Mouse (Mus musculus): Measurements from ENCODE around the gene Srl. TPM values are rescaled to one million over a fixed set of nuclear protein-coding genes. Genes with fewer than 3 reads are reported as not detected.
A peak's percentile ranks its signal among the peaks of the same experiment; 100 is the strongest.
"Not testable (repeated sequence)": the region's sequence is repeated elsewhere in the genome, so short reads cannot be mapped to it uniquely, and the experiment has no call there.

The Srl gene
- total and polyA plus RNA-seq, 3 experiments: 14.6 to 15.3 TPM; not detected in 1

DNA sequence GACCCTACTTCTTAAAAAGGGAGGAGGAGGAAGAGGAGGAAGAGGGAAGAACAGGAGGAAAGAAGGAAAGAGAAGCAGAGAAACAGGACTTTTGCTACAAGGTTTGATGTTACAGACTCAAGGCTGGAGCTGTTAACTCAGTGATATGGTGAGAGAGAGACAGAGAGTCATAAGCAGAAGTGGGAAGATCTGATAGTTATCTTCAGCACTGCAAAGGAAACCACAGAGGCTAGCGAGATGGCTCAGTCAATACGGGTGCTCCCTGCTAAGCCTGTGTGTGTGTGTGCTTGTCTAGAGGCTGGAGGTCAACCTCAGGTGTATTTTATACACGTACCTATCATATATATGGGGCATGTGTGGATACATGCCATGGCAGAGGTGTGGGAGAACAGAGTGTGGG is 42.2 kb upstream of the Srl start:
- Histone ChIP-seq H3K27ac (ENCODE audit: control insufficient read depth, low read depth, low read length) (peak overlapping the region; percentile 67), H3K79me2 (ENCODE audit: control insufficient read depth, insufficient read depth, low read length, poor library complexity) (no peaks in the 10 kb centered on the region), H3K36me3 (ENCODE audit: control insufficient read depth in 1 of 2, insufficient read depth in 2 of 2, low read length in 2 of 2) (peaks cover 0 to 23% of the 10 kb centered on the region in 2 experiments; a peak in 2 of 4 replicates), H3K4me3 (ENCODE audit: control insufficient read depth in 1 of 2, insufficient read depth in 1 of 2, low read depth in 2 of 2, low read length in 2 of 2) (peak overlapping the region in 1 of 2 experiments; percentile 22; a peak in 2 of 4 replicates), H3K27me3 (ENCODE audit: control insufficient read depth in 1 of 2, insufficient read depth in 2 of 2, low read length in 2 of 2) (no peaks in the 10 kb centered on the region), H3K9ac (ENCODE audit: control insufficient read depth, low read depth, low read length, poor library complexity, severe bottlenecking) (no peak overlapping the region), H3K9me3 (replicated peaks; ENCODE audit: insufficient read depth, low read length) (no peaks in the 10 kb centered on the region), H3K4me1 (ENCODE audit: control insufficient read depth in 1 of 2, insufficient read depth in 2 of 2, low read length in 2 of 2) (peaks cover 12 to 39% of the 10 kb centered on the region in 2 experiments)
- TF ChIP-seq RAD21 (IDR thresholded peaks at IDR 0.05; ENCODE audit: low read depth, low read length) (no peak), MAX (IDR thresholded peaks at IDR 0.05; ENCODE audit: low read length) (peak; percentile 36; the same call in 1 of the 2 replicates), TCF12 (IDR thresholded peaks at IDR 0.05; ENCODE audit: low read depth, low read length) (peak; percentile 80), EP300 (IDR thresholded peaks at IDR 0.05; ENCODE audit: low read depth in 1 of 2, low read length in 2 of 2) (peak; percentile 75 to 95), HCFC1 (IDR thresholded peaks at IDR 0.05; ENCODE audit: low read depth, low read length) (0 out of 2 replicates have a peak, but pooled peaks have one; percentile 30), MXI1 (IDR thresholded peaks at IDR 0.05; ENCODE audit: low read depth, low read length) (0 out of 2 replicates have a peak, but pooled peaks have one; percentile 1), ZC3H11A (IDR thresholded peaks at IDR 0.05; ENCODE audit: low read depth, low read length) (no peak), ETS1 (IDR thresholded peaks at IDR 0.05; ENCODE audit: low read depth, low read length) (peak; percentile 65), RCOR1 (IDR thresholded peaks at IDR 0.05; ENCODE audit: low read depth, low read length) (peak; percentile 86), GATA1 (IDR thresholded peaks at IDR 0.05; ENCODE audit: low read depth, low read length) (peak; percentile 96), MYC (IDR thresholded peaks at IDR 0.05; ENCODE audit: low read depth, low read length) (0 out of 2 replicates have a peak, but pooled peaks have one; percentile 24), TAL1 (IDR thresholded peaks at IDR 0.05; ENCODE audit: low read length) (peak; percentile 60), CHD2 (IDR thresholded peaks at IDR 0.05; ENCODE audit: low read length) (no peak)
- DNase-seq (ENCODE audit: low read depth, low spot score): peak; percentile 88

DNA sequence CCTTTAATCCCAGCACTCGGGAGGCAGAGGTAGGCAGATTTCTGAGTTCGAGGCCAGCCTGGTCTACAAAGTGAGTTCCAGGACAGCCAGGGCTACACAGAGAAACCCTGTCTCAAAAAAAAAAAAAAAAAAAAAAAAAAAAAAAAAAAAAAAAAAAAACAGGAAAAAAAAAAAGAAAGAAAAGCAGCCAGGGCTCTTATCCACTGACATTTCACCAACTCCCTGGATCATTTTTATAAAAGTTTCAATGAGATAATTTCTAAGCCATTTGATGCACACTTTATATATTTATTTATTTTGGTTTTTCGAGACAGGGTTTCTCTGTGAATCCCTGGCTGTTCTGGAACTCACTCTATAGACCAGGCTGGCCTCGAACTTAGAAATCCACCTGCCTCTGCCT is 39.6 kb upstream of the Srl start:
- H3K27me3 ChIP-seq (ENCODE audit: control insufficient read depth in 1 of 2, insufficient read depth in 2 of 2, low read length in 2 of 2); H3K9me3 ChIP-seq (replicated peaks; ENCODE audit: insufficient read depth, low read length); DNase-seq (ENCODE audit: low read depth, low spot score); H3K79me2 ChIP-seq (ENCODE audit: control insufficient read depth, insufficient read depth, low read length, poor library complexity); H3K9ac ChIP-seq (ENCODE audit: control insufficient read depth, low read depth, low read length, poor library complexity, severe bottlenecking); H3K27ac ChIP-seq (ENCODE audit: control insufficient read depth, low read depth, low read length); H3K4me3 ChIP-seq (ENCODE audit: control insufficient read depth in 1 of 2, insufficient read depth in 1 of 2, low read depth in 2 of 2, low read length in 2 of 2): not testable (repeated sequence)
- TF ChIP-seq ZNF384 (IDR thresholded peaks at IDR 0.05; ENCODE audit: low read depth, low read length): peak; percentile 60; the same call in 1 of the 2 replicates
- peaks cover 0 to 20% of the 10 kb centered on the region in 2 experiments; a peak in 2 of 4 replicates for H3K36me3 ChIP-seq (ENCODE audit: control insufficient read depth in 1 of 2, insufficient read depth in 2 of 2, low read length in 2 of 2)
- peaks cover 7 to 30% of the 10 kb centered on the region in 2 experiments for H3K4me1 ChIP-seq (ENCODE audit: control insufficient read depth in 1 of 2, insufficient read depth in 2 of 2, low read length in 2 of 2)

- no peaks in the 10 kb centered on the region for H3K27me3 ChIP-seq (ENCODE audit: control insufficient read depth in 1 of 2, insufficient read depth in 2 of 2, low read length in 2 of 2)
- no peaks in the 10 kb centered on the region for H3K79me2 ChIP-seq (ENCODE audit: control insufficient read depth, insufficient read depth, low read length, poor library complexity)
- no peak for DNase-seq (ENCODE audit: low read depth, low spot score)
- H3K36me3 ChIP-seq (ENCODE audit: control insufficient read depth in 1 of 2, insufficient read depth in 2 of 2, low read length in 2 of 2): peaks cover 0 to 9% of the 10 kb centered on the region in 2 experiments; a peak in 2 of 4 replicates
- no peaks in the 10 kb centered on the region for H3K9me3 ChIP-seq (replicated peaks; ENCODE audit: insufficient read depth, low read length)
- TF ChIP-seq RCOR1 (IDR thresholded peaks at IDR 0.05; ENCODE audit: low read depth, low read length) (no peak), GATA1 (IDR thresholded peaks at IDR 0.05; ENCODE audit: low read depth, low read length) (no peak), POLR2AphosphoS5 (IDR thresholded peaks at IDR 0.05; ENCODE audit: borderline replicate concordance, low read depth, low read length) (no peak), ZKSCAN1 (IDR thresholded peaks at IDR 0.05; ENCODE audit: low read depth, low read length) (no peak), TAL1 (IDR thresholded peaks at IDR 0.05; ENCODE audit: low read length) (no peak), MYC (IDR thresholded peaks at IDR 0.05; ENCODE audit: low read depth, low read length) (no peak), USF1 (IDR thresholded peaks at IDR 0.05; ENCODE audit: low read depth, low read length) (no peak), BHLHE40 (IDR thresholded peaks at IDR 0.05; ENCODE audit: borderline replicate concordance, low read depth, low read length) (no peak), SIN3A (IDR thresholded peaks at IDR 0.05; ENCODE audit: low read length) (no peak), NELFE (IDR thresholded peaks at IDR 0.05; ENCODE audit: low read depth, low read length) (no peak), MAFK (IDR thresholded peaks at IDR 0.05; ENCODE audit: borderline replicate concordance, low read depth, low read length) (no peak), TCF12 (IDR thresholded peaks at IDR 0.05; ENCODE audit: low read depth, low read length) (no peak), EP300 (IDR thresholded peaks at IDR 0.05; ENCODE audit: low read depth in 1 of 2, low read length in 2 of 2) (no peak)
- H3K9ac ChIP-seq (ENCODE audit: control insufficient read depth, low read depth, low read length, poor library complexity, severe bottlenecking): no peak overlapping the region
- no peak overlapping the region for H3K4me3 ChIP-seq (ENCODE audit: control insufficient read depth in 1 of 2, insufficient read depth in 1 of 2, low read depth in 2 of 2, low read length in 2 of 2)
- no peak overlapping the region for H3K27ac ChIP-seq (ENCODE audit: control insufficient read depth, low read depth, low read length)
- H3K4me1 ChIP-seq (ENCODE audit: control insufficient read depth in 1 of 2, insufficient read depth in 2 of 2, low read length in 2 of 2): peaks cover 3 to 12% of the 10 kb centered on the region in 2 experiments
These were observed 37.0 kb upstream of the Srl start for GRCm38 (mm10) chr16:4578630-4579029.

Measured in MEL (cell line).